Mouse (Mus musculus): ENCODE results near the gene Hip1r. TPM values are rescaled to one million over a fixed set of nuclear protein-coding genes. Genes with fewer than 3 reads are reported as not detected.

Gene Hip1r
- polyA plus RNA-seq, 1 experiment = 40.9 TPM

DNA sequence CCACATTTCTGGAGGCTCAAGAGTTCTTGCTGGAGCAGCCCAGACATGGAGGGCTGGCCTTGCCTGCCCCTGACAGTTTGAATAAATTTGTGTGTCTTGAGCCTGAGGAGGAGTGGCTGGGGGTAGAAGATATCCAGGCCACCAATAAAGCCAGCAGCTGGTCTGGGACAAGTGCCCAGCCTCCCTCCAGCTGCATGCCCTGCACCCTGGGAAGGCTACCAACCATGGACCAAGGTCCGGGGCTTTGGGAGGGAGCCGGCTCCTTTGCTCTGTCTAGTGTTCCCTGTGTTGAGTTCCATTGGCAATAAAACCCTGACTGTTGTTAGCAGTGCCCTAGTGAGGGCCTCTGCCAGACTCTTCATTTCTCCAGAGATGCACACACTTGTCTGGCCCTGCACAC lies 29.4 kb downstream of the Hip1r start:
- WGBS = 16% methylated on average over 2 of the region's 2 CpGs

DNA sequence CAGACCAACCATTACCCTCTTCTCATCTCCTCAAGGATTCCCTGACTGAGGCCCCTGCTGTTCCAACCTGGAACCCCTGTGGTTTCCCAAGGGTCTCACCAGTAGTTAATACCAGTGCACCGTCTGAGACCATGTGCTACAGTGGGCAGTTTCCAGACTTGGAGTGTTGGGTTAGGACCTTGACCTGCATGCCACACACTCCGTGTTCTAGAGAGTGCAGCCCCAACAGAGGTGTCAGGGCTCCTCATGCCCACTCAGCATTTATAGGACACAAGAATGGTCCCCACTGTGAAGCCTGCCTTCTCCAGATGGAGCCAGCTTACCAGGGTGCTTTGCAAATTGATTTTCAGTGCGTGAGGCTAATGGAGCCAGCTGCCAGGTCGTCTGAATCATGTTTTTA lies 29.9 kb downstream of the Hip1r start:
- H3K27ac ChIP-seq (ENCODE audit: insufficient read depth, low read depth, low read length) = peak overlapping the region; percentile 53
- peaks cover 53% of the 10 kb centered on the region for H3K4me1 ChIP-seq (ENCODE audit: control insufficient read depth, insufficient read depth, insufficient read length, low read length)
- no peaks in the 10 kb centered on the region for H3K27me3 ChIP-seq (ENCODE audit: control insufficient read depth, insufficient read depth, low read length)
- H3K4me3 ChIP-seq (ENCODE audit: low read depth, low read length) = no peak overlapping the region
- H3K36me3 ChIP-seq (ENCODE audit: control insufficient read depth, insufficient read depth, low read length) = peaks cover 66% of the 10 kb centered on the region
- TF ChIP-seq POLR2A (IDR thresholded peaks at IDR 0.05; ENCODE audit: low read depth, low read length) (no peak), CTCF (IDR thresholded peaks at IDR 0.05; ENCODE audit: extremely low read depth, insufficient read length, insufficient replicate concordance, low read depth, low read length) (no peak)
- WGBS = 51% methylated on average over 4 of the region's 4 CpGs

More for the DNA sequence above, 29.4 kb downstream of the Hip1r start:
- peaks cover 66% of the 10 kb centered on the region for H3K36me3 ChIP-seq (ENCODE audit: control insufficient read depth, insufficient read depth, low read length)
- H3K27ac ChIP-seq (ENCODE audit: insufficient read depth, low read depth, low read length) = peak overlapping the region; percentile 53
- peaks cover 48% of the 10 kb centered on the region for H3K4me1 ChIP-seq (ENCODE audit: control insufficient read depth, insufficient read depth, insufficient read length, low read length)
- H3K27me3 ChIP-seq (ENCODE audit: control insufficient read depth, insufficient read depth, low read length) = no peaks in the 10 kb centered on the region
- no peak overlapping the region for H3K4me3 ChIP-seq (ENCODE audit: low read depth, low read length)
- TF ChIP-seq POLR2A (IDR thresholded peaks at IDR 0.05; ENCODE audit: low read depth, low read length) (no peak), CTCF (IDR thresholded peaks at IDR 0.05; ENCODE audit: extremely low read depth, insufficient read length, insufficient replicate concordance, low read depth, low read length) (no peak)

DNA sequence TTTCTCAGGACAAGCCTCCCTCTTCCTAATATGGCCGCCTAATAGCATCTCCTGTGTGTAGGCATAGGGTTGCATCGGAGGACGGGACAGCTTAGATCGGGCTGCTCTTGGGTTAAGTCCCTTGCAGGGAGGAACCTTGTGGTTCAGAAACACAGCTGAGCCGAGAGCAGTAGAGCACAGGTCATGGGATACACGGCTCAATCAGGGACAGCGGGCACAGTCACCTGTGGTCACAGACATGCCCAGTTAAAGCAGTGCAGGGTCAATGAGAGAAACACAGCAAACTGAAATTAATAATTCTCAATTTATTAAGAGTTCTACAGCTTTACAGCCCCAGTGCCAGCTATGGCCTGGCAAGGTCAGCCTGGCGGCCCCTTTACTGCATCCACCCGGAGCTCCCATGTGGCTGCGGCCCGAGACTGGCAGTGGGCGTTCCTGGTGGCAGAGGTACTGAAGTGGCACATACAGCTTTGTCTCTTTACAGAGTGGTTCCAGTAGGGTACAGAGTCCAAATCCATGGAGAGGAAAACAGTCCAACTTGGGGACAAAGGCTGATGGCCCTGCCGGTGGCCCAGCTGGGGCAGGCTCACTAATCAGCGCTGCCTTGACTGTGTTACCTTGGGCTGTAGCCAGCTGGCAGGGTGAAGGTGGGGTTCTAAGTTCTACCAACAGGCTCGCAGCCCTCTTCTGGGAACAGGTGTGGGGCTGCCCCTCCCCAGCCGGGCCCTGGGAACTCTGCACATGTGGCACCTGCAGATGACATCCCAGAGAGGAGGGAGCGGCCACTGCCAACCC lies 31.1 kb downstream of the Hip1r start:
- TF ChIP-seq POLR2A (IDR thresholded peaks at IDR 0.05; ENCODE audit: low read depth, low read length) (no peak), CTCF (IDR thresholded peaks at IDR 0.05; ENCODE audit: extremely low read depth, insufficient read length, insufficient replicate concordance, low read depth, low read length) (no peak)
- Histone ChIP-seq H3K36me3 (ENCODE audit: control insufficient read depth, insufficient read depth, low read length) (peaks cover 64% of the 10 kb centered on the region), H3K27ac (ENCODE audit: insufficient read depth, low read depth, low read length) (peak overlapping the region; percentile 90), H3K4me1 (ENCODE audit: control insufficient read depth, insufficient read depth, insufficient read length, low read length) (peaks cover 55% of the 10 kb centered on the region), H3K4me3 (ENCODE audit: low read depth, low read length) (no peak overlapping the region), H3K27me3 (ENCODE audit: control insufficient read depth, insufficient read depth, low read length) (no peaks in the 10 kb centered on the region)
- WGBS = 35% methylated on average over 17 of the region's 17 CpGs

GRCm38 (mm10) chr5:124005151-124005500 lies 31.7 kb downstream of the Hip1r start:
- 29% methylated on average over 15 of the region's 15 CpGs for WGBS
- H3K36me3 ChIP-seq (ENCODE audit: control insufficient read depth, insufficient read depth, low read length) = peaks cover 64% of the 10 kb centered on the region
- peaks cover 60% of the 10 kb centered on the region for H3K4me1 ChIP-seq (ENCODE audit: control insufficient read depth, insufficient read depth, insufficient read length, low read length)
- H3K4me3 ChIP-seq (ENCODE audit: low read depth, low read length) = peak overlapping the region; percentile 22
- peak overlapping the region; percentile 74 for H3K27ac ChIP-seq (ENCODE audit: insufficient read depth, low read depth, low read length)
- TF ChIP-seq POLR2A (IDR thresholded peaks at IDR 0.05; ENCODE audit: low read depth, low read length) = no peak
- no peak for TF ChIP-seq CTCF (IDR thresholded peaks at IDR 0.05; ENCODE audit: extremely low read depth, insufficient read length, insufficient replicate concordance, low read depth, low read length)
- no peaks in the 10 kb centered on the region for H3K27me3 ChIP-seq (ENCODE audit: control insufficient read depth, insufficient read depth, low read length)

DNA sequence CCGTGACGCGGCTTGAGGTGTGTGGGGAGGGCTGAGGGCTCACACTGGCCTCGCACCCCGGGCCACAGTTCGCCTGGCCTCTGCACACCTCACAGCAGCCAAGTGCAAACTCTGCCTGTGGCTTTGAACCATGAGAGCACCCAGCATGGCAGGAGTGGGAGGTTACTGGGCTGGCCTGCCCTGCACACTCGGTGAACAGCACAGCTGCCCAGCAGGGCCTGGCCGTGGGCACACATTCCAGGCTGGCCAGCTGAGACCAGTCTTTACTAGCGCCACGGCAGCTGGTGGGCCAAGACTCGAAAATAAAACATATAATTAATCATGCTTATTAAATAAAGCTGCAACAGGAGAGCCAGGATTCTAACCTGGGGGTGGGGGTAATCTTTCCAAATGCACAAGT lies 32.2 kb downstream of the Hip1r start:
- TF ChIP-seq CTCF (IDR thresholded peaks at IDR 0.05; ENCODE audit: extremely low read depth, insufficient read length, insufficient replicate concordance, low read depth, low read length) = no peak
- no peak for TF ChIP-seq POLR2A (IDR thresholded peaks at IDR 0.05; ENCODE audit: low read depth, low read length)
- H3K36me3 ChIP-seq (ENCODE audit: control insufficient read depth, insufficient read depth, low read length) = peaks cover 61% of the 10 kb centered on the region
- H3K27ac ChIP-seq (ENCODE audit: insufficient read depth, low read depth, low read length) = peak overlapping the region; percentile 74
- H3K4me1 ChIP-seq (ENCODE audit: control insufficient read depth, insufficient read depth, insufficient read length, low read length) = peaks cover 62% of the 10 kb centered on the region
- H3K4me3 ChIP-seq (ENCODE audit: low read depth, low read length) = no peak overlapping the region
- WGBS = 62% methylated on average over 11 of the region's 11 CpGs
- no peaks in the 10 kb centered on the region for H3K27me3 ChIP-seq (ENCODE audit: control insufficient read depth, insufficient read depth, low read length)

GRCm38 (mm10) chr5:124006082-124006873 lies 32.9 kb downstream of the Hip1r start:
- H3K4me1 ChIP-seq (ENCODE audit: control insufficient read depth, insufficient read depth, insufficient read length, low read length) = peaks cover 63% of the 10 kb centered on the region
- no peak for TF ChIP-seq POLR2A (IDR thresholded peaks at IDR 0.05; ENCODE audit: low read depth, low read length)
- no peak for TF ChIP-seq CTCF (IDR thresholded peaks at IDR 0.05; ENCODE audit: extremely low read depth, insufficient read length, insufficient replicate concordance, low read depth, low read length)
- H3K27me3 ChIP-seq (ENCODE audit: control insufficient read depth, insufficient read depth, low read length) = no peaks in the 10 kb centered on the region
- no peak overlapping the region for H3K4me3 ChIP-seq (ENCODE audit: low read depth, low read length)
- peaks cover 56% of the 10 kb centered on the region for H3K36me3 ChIP-seq (ENCODE audit: control insufficient read depth, insufficient read depth, low read length)
- H3K27ac ChIP-seq (ENCODE audit: insufficient read depth, low read depth, low read length) = peak overlapping the region; percentile 71
- 78% methylated on average over 26 of the region's 26 CpGs for WGBS

DNA sequence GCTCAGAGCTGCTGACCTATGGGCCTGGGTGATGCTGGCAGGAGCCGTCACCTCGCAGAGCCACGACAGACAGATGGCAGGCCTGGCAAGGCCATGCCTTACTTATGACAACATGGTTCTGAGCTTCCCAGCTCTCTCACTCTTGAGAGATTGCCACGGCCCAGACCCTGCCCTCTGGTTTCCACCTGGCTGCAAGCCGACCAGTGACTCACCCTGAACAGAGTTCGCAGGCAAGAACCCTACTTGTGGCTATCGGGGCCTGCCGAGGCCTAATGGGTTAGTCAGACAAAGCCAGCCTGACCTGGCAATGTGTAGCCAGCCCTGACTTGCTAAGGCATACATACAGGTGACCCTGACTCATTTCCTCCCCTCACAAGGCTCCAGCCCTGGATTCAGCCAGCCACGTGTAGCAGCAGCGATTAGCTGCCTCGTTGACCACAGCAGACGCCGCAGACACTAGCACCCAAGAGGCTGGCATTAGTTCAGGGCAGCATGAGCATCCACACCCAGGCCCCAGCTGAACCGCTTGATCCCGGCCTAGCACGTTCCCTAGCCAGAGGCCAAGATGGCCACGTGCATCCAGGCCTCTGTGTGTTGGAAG lies 33.6 kb downstream of the Hip1r start:
- Histone ChIP-seq H3K4me3 (ENCODE audit: low read depth, low read length) (no peak overlapping the region), H3K4me1 (ENCODE audit: control insufficient read depth, insufficient read depth, insufficient read length, low read length) (peaks cover 69% of the 10 kb centered on the region), H3K36me3 (ENCODE audit: control insufficient read depth, insufficient read depth, low read length) (peaks cover 49% of the 10 kb centered on the region), H3K27me3 (ENCODE audit: control insufficient read depth, insufficient read depth, low read length) (no peaks in the 10 kb centered on the region), H3K27ac (ENCODE audit: insufficient read depth, low read depth, low read length) (peak overlapping the region; percentile 86)
- 47% methylated on average over 17 of the region's 17 CpGs for WGBS
- TF ChIP-seq CTCF (IDR thresholded peaks at IDR 0.05; ENCODE audit: extremely low read depth, insufficient read length, insufficient replicate concordance, low read depth, low read length) (no peak), POLR2A (IDR thresholded peaks at IDR 0.05; ENCODE audit: low read depth, low read length) (no peak)
